Mouse (Mus musculus) hindbrain, embryonic 14.5 days (tissue): Measurements from ENCODE around the gene Itpr1. TPM values are rescaled to one million over a fixed set of nuclear protein-coding genes. Genes with fewer than 3 reads are reported as not detected.

ENCODE experiments used
- ATAC-seq: fragments of 200-750 bp; cut with Nextera tagmentation; 2 replicates; pipeline ENCODE4 v1.8.0; 2017; ENCODE audit warnings: moderate number of reproducible peaks, mild to moderate bottlenecking, moderate TSS enrichment, moderate library complexity; ENCODE audit not compliant: low FRiP score
- DNase-seq: peaks from one replicate; pipeline ENCODE4 v3.0.0-alpha.2; 2015; ENCODE audit warnings: low spot score
- H3K27ac ChIP-seq: fragments of 300-500 bp; sonication (generic); 2 replicates; pipeline ENCODE4 v1.5.1; 2014; ENCODE audit warnings: mild to moderate bottlenecking, moderate library complexity
- H3K27me3 ChIP-seq: fragments of 300-500 bp; sonication (generic); 2 replicates; pipeline ENCODE4 v1.6.1; 2014; ENCODE audit warnings: mild to moderate bottlenecking, low read length, mixed read lengths; ENCODE audit not compliant: control insufficient read depth, insufficient read depth
- H3K36me3 ChIP-seq: fragments of 300-500 bp; sonication (generic); replicated peaks from 2 replicates; pipeline ENCODE4 v1.6.1; 2014; ENCODE audit not compliant: control insufficient read depth, insufficient read depth
- H3K4me1 ChIP-seq: fragments of 300-500 bp; sonication (generic); replicated peaks from 2 replicates; pipeline ENCODE4 v1.6.1; 2014; ENCODE audit warnings: antibody characterized with exemption, low read length, mixed read lengths; ENCODE audit not compliant: control insufficient read depth, insufficient read depth
- H3K4me2 ChIP-seq: fragments of 300-500 bp; sonication (generic); replicated peaks from 2 replicates; pipeline ENCODE4 v1.6.1; 2014; ENCODE audit warnings: mild to moderate bottlenecking, moderate library complexity
- H3K4me3 ChIP-seq: fragments of 300-500 bp; sonication (generic); replicated peaks from 2 replicates; pipeline ENCODE4 v1.5.1; 2014; ENCODE audit warnings: mild to moderate bottlenecking, low read length
- H3K9ac ChIP-seq: fragments of 300-500 bp; sonication (generic); 2 replicates; pipeline ENCODE4 v1.6.1; 2014
- H3K9me3 ChIP-seq: fragments of 300-500 bp; sonication (generic); 2 replicates; pipeline ENCODE4 v1.6.1; 2016; ENCODE audit warnings: low read length; ENCODE audit not compliant: control insufficient read depth
- WGBS: fragments of 180-500 bp; shearing (Covaris S2); extraction: QIAGEN DNeasy Blood & Tissue Kit; methylation state at CpG from one replicate; pipeline ENCODE4 v1.1.7; 2014; 5-methylcytosine and 5-hydroxymethylcytosine counted together
- polyA plus RNA-seq: library from polyadenylated mRNA; unstranded; fragments of >200 nt; fragmentation: Nextera tagmentation; extraction: Ambion mirVana; gene quantifications from 2 replicates; pipeline ENCODE4 v1.2.1, GENCODE M21; 2014

Gene Itpr1
- polyA plus RNA-seq, 1 experiment from 2014 or later, result 6.5 TPM

GRCm38 (mm10) chr6:108233070-108233469 lies 20.2 kb downstream of the Itpr1 start:
- no peak for ATAC-seq
- Histone ChIP-seq H3K9me3 (no peaks in the 10 kb centered on the region), H3K4me3 (no peak overlapping the region), H3K4me2 (no peak overlapping the region), H3K9ac (no peak overlapping the region), H3K27ac (no peak overlapping the region), H3K36me3 (no peaks in the 10 kb centered on the region), H3K27me3 (no peaks in the 10 kb centered on the region), H3K4me1 (0 out of 2 replicates have a peak, but pooled peaks cover 2% of the 10 kb centered on the region)
- no peak for DNase-seq
- WGBS, result 68% methylated on average over 6 of the region's 6 CpGs

GRCm38 (mm10) chr6:108234536-108234935 lies 21.6 kb downstream of the Itpr1 start:
- H3K4me2 ChIP-seq, result no peak overlapping the region
- no peaks in the 10 kb centered on the region for H3K27me3 ChIP-seq
- H3K27ac ChIP-seq, result no peak overlapping the region
- ATAC-seq (no peak), DNase-seq (no peak)
- H3K9me3 ChIP-seq, result no peaks in the 10 kb centered on the region
- WGBS, result 79% methylated on average over 6 of the region's 6 CpGs
- 0 out of 2 replicates have a peak, but pooled peaks cover 2% of the 10 kb centered on the region for H3K4me1 ChIP-seq
- H3K4me3 ChIP-seq, result no peak overlapping the region
- H3K36me3 ChIP-seq, result no peaks in the 10 kb centered on the region
- no peak overlapping the region for H3K9ac ChIP-seq

- no peak for DNase-seq
- Histone ChIP-seq H3K27me3 (no peaks in the 10 kb centered on the region), H3K4me1 (0 out of 2 replicates have a peak, but pooled peaks cover 2% of the 10 kb centered on the region), H3K36me3 (no peaks in the 10 kb centered on the region), H3K4me3 (no peak overlapping the region), H3K9me3 (no peaks in the 10 kb centered on the region), H3K4me2 (no peak overlapping the region), H3K9ac (no peak overlapping the region), H3K27ac (no peak overlapping the region)
- no peak for ATAC-seq
- WGBS, result 39% methylated on average over 13 of the region's 13 CpGs
Observed at GRCm38 (mm10) chr6:108235680-108236123, 22.8 kb downstream of the Itpr1 start.

DNA sequence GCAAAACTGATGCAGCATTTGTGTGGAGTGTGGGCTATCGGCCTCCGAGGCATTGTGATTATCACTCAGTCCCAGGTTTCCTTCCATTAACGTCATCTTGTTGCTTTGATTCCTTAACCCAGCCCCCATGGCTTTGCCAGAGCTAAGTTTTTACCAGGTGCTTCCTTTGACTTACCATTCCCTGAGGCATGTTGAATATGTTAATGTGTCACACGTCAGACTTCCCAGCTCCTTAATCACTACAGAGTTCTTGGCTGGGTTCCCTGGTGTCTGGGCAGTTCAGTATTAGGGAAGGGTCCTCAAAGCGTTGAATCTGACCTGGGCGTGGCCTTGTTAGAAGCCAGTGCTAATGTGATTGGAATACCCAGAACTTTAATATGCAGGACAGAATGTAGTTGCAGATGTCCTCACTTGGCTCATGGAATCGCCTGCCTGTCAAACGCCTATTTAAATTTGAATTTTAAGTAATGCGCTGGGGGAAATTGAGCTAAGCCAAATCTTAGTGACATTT lies 23.6 kb downstream of the Itpr1 start:
- Histone ChIP-seq H3K27ac (0 out of 2 replicates have a peak overlapping the region, but pooled peaks have one; percentile 14), H3K36me3 (no peaks in the 10 kb centered on the region), H3K9ac (no peak overlapping the region), H3K9me3 (no peaks in the 10 kb centered on the region), H3K4me2 (no peak overlapping the region), H3K4me3 (no peak overlapping the region), H3K27me3 (no peaks in the 10 kb centered on the region), H3K4me1 (0 out of 2 replicates have a peak, but pooled peaks cover 2% of the 10 kb centered on the region)
- 47% methylated on average over 9 of the region's 9 CpGs for WGBS
- ATAC-seq (0 out of 2 replicates have a peak, but pooled peaks have one; percentile 36), DNase-seq (no peak)

GRCm38 (mm10) chr6:108236996-108237395 lies 24.1 kb downstream of the Itpr1 start:
- no peaks in the 10 kb centered on the region for H3K9me3 ChIP-seq

DNA sequence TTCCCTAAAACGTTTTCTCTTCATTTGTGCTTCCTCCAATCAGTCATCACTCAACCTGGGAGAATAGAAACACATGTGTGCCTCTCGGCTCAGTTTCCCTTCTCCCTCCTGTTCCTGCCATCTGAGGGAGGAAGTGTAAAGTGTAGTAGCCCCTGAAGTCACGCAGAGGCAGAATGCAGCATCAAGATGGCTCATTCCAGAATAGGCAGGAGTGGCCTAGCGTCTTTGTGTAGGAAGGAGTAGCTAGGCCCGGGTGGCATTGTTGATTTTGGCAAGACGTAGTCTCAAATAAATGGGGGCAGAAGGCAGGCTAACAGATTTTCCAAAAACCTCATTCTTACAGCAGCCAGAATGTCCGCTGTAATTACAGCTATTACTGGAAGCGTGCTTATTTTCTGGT lies 24.7 kb downstream of the Itpr1 start:
- H3K27me3 ChIP-seq, result no peaks in the 10 kb centered on the region
- DNase-seq (no peak), ATAC-seq (no peak)
- no peak overlapping the region for H3K4me2 ChIP-seq
- H3K4me1 ChIP-seq, result 0 out of 2 replicates have a peak, but pooled peaks cover 2% of the 10 kb centered on the region
- H3K27ac ChIP-seq, result no peak overlapping the region
- H3K36me3 ChIP-seq, result no peaks in the 10 kb centered on the region
- no peaks in the 10 kb centered on the region for H3K9me3 ChIP-seq
- H3K9ac ChIP-seq, result no peak overlapping the region
- no peak overlapping the region for H3K4me3 ChIP-seq
- WGBS, result 79% methylated on average over 8 of the region's 8 CpGs

More at GRCm38 (mm10) chr6:108236996-108237395, 24.1 kb downstream of the Itpr1 start:
- H3K27me3 ChIP-seq, result no peaks in the 10 kb centered on the region
- no peak overlapping the region for H3K4me2 ChIP-seq
- DNase-seq (no peak), ATAC-seq (no peak)
- H3K4me3 ChIP-seq, result no peak overlapping the region
- H3K9ac ChIP-seq, result no peak overlapping the region
- 81% methylated on average over 8 of the region's 8 CpGs for WGBS
- 0 out of 2 replicates have a peak overlapping the region, but pooled peaks have one; percentile 14 for H3K27ac ChIP-seq
- H3K4me1 ChIP-seq, result 0 out of 2 replicates have a peak, but pooled peaks cover 2% of the 10 kb centered on the region
- H3K36me3 ChIP-seq, result no peaks in the 10 kb centered on the region

DNA sequence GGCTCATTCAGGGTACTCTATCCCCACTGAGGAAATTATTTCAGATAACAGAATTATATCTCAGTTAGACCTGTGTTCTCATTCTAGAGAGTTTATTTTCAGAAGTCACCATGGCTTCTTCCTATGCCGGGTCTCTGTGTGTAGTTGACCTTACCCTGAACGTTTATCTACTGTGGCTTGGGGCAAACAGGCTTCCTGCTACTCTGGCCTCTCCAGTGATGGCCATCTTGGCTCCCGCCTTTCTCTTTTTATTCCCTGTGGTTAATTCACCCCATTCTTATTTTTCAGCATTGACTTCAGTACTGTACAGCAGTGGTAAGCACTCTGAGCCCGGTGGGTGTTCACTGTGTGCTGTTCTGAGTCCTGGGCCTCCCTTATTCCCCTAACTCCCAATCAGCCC lies 25.1 kb downstream of the Itpr1 start:
- no peak for DNase-seq
- Histone ChIP-seq H3K4me1 (0 out of 2 replicates have a peak, but pooled peaks cover 2% of the 10 kb centered on the region), H3K4me2 (no peak overlapping the region), H3K9me3 (no peaks in the 10 kb centered on the region), H3K36me3 (no peaks in the 10 kb centered on the region), H3K4me3 (no peak overlapping the region), H3K9ac (no peak overlapping the region), H3K27me3 (no peaks in the 10 kb centered on the region), H3K27ac (no peak overlapping the region)
- 90% methylated on average over 4 of the region's 4 CpGs for WGBS
- no peak for ATAC-seq

DNA sequence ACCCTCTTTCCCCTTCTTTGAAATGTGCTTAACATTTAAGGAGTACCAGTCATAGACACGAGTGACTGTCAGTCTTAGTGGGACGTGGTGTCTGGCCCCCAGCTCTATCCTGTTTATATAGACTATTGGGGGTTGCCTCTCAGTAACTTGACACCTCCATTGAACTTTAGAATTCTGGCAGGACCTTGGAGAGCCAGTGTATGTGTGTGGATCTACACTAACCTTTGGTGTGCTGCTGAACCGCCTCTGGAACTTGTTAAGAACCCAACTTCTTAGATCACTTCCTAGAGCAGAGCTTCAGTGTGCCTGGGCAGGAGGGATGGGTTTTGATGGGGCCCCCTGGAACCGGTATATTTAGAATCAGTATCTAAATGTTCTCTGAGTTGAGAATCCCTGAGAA lies 26.2 kb downstream of the Itpr1 start:
- Histone ChIP-seq H3K9ac (no peak overlapping the region), H3K4me2 (no peak overlapping the region), H3K36me3 (no peaks in the 10 kb centered on the region), H3K4me3 (no peak overlapping the region), H3K4me1 (0 out of 2 replicates have a peak, but pooled peaks cover 2% of the 10 kb centered on the region), H3K27me3 (no peaks in the 10 kb centered on the region), H3K9me3 (no peaks in the 10 kb centered on the region), H3K27ac (no peak overlapping the region)
- WGBS, result 75% methylated on average over 4 of the region's 4 CpGs
- no peak for DNase-seq
- no peak for ATAC-seq

DNA sequence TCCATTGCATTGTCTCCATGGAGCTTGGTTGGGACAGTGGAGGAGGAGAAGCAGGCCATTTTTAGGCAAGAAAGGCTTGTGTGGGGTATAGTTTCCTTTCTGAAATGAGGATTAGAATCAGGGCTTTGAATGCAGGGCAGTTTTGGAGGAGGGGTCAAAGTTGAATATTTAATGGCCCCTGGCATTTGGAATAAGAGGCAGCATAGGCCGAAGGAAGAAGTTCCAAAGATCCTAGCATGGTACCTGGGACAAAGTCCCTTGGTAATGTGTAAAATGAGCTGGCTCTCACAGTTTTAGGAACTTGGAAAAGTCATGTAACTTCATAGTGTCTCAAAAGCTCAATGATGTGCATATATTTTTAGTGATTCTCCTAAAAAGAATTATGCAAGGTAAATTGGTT lies 27.1 kb downstream of the Itpr1 start:
- Histone ChIP-seq H3K4me1 (0 out of 2 replicates have a peak, but pooled peaks cover 2% of the 10 kb centered on the region), H3K27me3 (no peaks in the 10 kb centered on the region), H3K9ac (no peak overlapping the region), H3K4me2 (no peak overlapping the region), H3K4me3 (no peak overlapping the region), H3K9me3 (no peaks in the 10 kb centered on the region), H3K27ac (no peak overlapping the region), H3K36me3 (no peaks in the 10 kb centered on the region)
- no peak for DNase-seq
- ATAC-seq, result no peak
- 98% methylated on average over 1 of the region's 1 CpGs for WGBS
